Mouse (Mus musculus): Measurements from ENCODE around the gene Mbnl2.

DNA sequence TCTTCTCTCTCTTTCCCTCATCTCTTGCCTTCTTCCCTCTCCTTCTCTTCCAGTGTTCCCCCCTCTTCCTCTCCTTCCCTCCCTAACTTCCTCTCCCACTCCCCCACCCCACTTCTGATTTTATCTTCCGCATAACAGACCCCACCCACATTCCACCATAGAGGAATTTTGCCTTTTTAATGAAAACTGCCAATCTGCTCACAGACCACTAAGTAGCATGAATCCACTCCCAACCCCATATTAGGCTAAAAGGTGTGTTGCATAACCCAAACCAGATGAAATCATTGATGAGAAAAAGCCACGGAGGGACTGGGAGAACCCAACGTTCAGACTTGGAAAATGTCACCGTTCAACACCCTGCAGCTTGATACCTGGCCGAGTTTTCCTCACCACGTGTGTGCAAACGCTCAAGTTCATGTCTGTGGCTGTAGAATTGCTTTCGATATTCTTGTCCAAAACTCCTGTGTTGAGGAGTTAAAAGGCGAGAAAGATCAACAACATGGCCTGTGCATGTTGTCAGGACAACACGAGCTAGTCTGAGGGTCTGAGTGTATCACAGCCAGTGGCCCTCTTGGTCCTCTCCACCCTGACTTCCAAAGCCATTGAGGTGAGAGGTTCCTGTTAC, 13.0 kb downstream of the Mbnl2 start:
- TF ChIP-seq POLR2A (IDR thresholded peaks at IDR 0.05; ENCODE audit: control insufficient read depth in 1 of 2, insufficient read depth in 1 of 2, low read depth in 1 of 2, low read length in 2 of 2, poor library complexity in 1 of 2) = no peak
- TF ChIP-seq CTCF (IDR thresholded peaks at IDR 0.05 in 2 of 3, conservative IDR thresholded peaks at IDR 0.05 in 1 of 3; ENCODE audit: control insufficient read depth in 1 of 3, insufficient read depth in 1 of 3, low read depth in 2 of 3, low read length in 3 of 3, poor library complexity in 1 of 3, severe bottlenecking in 1 of 3) = no peak
- TF ChIP-seq HCFC1 (IDR thresholded peaks at IDR 0.05; ENCODE audit: low read depth, low read length) = no peak
- no peak for TF ChIP-seq ZNF384 (IDR thresholded peaks at IDR 0.05; ENCODE audit: low read depth, low read length)
- TF ChIP-seq TAL1 (IDR thresholded peaks at IDR 0.05; ENCODE audit: low read length) = no peak

All from MEL (cell line).